Mouse (Mus musculus): ENCODE measurements at regions not wholly inside any gene's neighbourhood (a gene's known extent, or its start where the extent isn't known, plus 50 kb on each side); places are given as distances from the start of the nearest gene placed in this dataset.

DNA sequence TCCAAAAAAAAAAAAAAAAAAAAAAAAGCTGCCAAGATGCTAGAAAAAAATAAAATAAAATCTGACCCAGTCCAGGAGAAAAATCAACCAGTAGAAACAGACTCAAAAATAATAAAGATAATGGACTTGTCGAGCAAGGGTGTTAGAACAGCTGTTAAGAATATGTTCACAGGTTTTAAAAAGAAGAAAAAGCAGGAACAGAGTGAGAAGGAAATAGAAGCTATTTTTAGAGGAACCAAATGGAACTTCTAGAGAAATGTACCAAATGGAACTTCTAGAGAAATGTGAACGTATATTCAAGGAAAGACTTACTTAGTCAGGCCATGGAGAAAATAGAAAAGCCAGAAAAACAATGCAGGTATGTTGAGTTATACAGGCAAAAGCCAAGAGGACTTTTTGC is 662.4 kb upstream of the Jmjd1c start:
- no peak overlapping the region for H3K27ac ChIP-seq
- H3K27me3 ChIP-seq (replicated peaks) = no peaks in the 10 kb centered on the region
- H3K4me3 ChIP-seq (replicated peaks) = no peak overlapping the region
- no peak for ATAC-seq
- H3K4me1 ChIP-seq (replicated peaks) = no peaks in the 10 kb centered on the region
- no peaks in the 10 kb centered on the region for H3K9me3 ChIP-seq
- no peaks in the 10 kb centered on the region for H3K36me3 ChIP-seq
- 79% methylated on average over 2 of the region's 2 CpGs for WGBS
- no peak overlapping the region for H3K4me2 ChIP-seq (replicated peaks)
- H3K9ac ChIP-seq = no peak overlapping the region

DNA sequence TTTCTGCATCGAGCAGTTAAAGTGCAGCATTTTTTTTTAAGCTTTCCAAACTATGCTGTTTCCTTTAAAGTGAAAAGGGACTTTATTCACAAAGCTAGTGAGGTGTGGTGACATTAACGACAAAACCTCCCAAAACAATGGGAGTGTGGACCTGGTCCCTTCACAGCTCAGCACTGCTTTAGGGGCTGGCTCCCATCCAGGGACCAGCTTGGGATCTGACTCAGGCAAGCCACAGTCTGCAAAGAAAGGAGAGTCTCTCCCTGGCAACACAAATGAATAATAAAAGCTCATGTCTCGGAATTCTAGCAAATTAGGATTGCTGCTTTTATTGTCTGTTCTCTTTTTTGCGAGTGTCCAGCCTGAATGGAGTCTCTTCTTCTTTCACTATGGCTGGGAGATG is 625.2 kb upstream of the Jmjd1c start:
- WGBS = 74% methylated on average over 4 of the region's 4 CpGs
- Histone ChIP-seq H3K4me3 (replicated peaks) (no peak overlapping the region), H3K9me3 (no peaks in the 10 kb centered on the region), H3K4me1 (replicated peaks) (no peaks in the 10 kb centered on the region), H3K9ac (no peak overlapping the region), H3K27ac (no peak overlapping the region), H3K4me2 (replicated peaks) (no peak overlapping the region), H3K27me3 (replicated peaks) (no peaks in the 10 kb centered on the region), H3K36me3 (no peaks in the 10 kb centered on the region)
- no peak for ATAC-seq

GRCm38 (mm10) chr10:66472038-66472437 is 623.9 kb upstream of the Jmjd1c start:
- WGBS = 75% methylated on average over 4 of the region's 4 CpGs

DNA sequence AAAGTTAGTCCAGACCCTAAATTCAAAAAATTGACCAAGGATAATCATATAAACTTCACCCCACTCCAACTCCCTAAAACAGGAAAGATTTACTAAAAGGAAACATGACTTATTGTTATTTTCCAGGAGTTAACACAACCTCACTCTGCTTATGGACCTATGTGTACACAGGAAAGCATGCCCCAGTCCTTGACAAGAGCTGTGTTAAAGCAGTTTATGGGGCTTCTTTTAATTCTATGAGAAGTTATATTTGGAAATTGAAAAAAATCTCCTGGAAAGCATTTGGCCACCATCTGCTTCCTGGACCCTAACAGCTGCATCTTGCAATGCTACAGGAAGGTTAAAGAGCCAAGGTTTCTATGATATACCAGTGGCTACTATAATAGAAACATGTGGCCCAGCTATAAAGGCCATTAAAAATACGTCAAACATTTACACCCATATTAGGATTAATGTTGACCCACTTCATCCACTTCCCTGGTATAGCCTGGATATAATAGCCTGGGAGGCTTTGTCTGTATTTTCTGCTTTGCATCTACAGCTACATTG is 620.7 kb upstream of the Jmjd1c start:
- H3K36me3 ChIP-seq = no peaks in the 10 kb centered on the region
- H3K9me3 ChIP-seq = no peaks in the 10 kb centered on the region
- 37% methylated on average over 1 of the region's 1 CpGs for WGBS
- no peak overlapping the region for H3K4me2 ChIP-seq (replicated peaks)
- no peak for ATAC-seq
- no peaks in the 10 kb centered on the region for H3K27me3 ChIP-seq (replicated peaks)
- no peak overlapping the region for H3K9ac ChIP-seq
- no peak overlapping the region for H3K27ac ChIP-seq
- H3K4me1 ChIP-seq (replicated peaks) = no peaks in the 10 kb centered on the region
- no peak overlapping the region for H3K4me3 ChIP-seq (replicated peaks)

More at GRCm38 (mm10) chr10:66472038-66472437, 623.9 kb upstream of the Jmjd1c start:
- H3K27ac ChIP-seq = no peak overlapping the region
- no peaks in the 10 kb centered on the region for H3K4me1 ChIP-seq (replicated peaks)
- H3K27me3 ChIP-seq (replicated peaks) = no peaks in the 10 kb centered on the region
- H3K9ac ChIP-seq = no peak overlapping the region
- no peak for ATAC-seq
- H3K9me3 ChIP-seq = no peaks in the 10 kb centered on the region
- no peaks in the 10 kb centered on the region for H3K36me3 ChIP-seq
- H3K4me3 ChIP-seq (replicated peaks) = no peak overlapping the region
- no peak overlapping the region for H3K4me2 ChIP-seq (replicated peaks)

DNA sequence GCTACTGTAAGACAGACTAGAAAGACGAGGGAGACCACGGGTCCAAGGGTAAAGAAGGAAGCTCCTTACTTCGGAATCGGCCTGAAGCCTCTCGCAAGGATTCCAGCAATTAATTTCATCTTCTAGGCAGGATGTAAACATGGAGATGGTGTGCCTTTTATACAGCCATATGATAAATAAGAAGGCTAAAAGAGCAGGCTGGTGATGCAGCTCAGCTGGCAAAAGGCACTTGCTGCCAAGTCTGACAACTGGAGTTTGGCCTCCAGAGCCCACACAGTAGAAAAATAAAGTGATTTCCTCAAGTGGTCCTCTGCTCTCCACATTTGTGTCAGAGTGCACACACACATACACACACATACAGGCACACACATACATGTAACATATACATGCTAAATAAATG is 605.1 kb upstream of the Jmjd1c start:
- H3K27me3 ChIP-seq (replicated peaks) = no peaks in the 10 kb centered on the region
- H3K4me2 ChIP-seq (replicated peaks) = no peak overlapping the region
- H3K36me3 ChIP-seq = no peaks in the 10 kb centered on the region
- H3K4me1 ChIP-seq (replicated peaks) = no peaks in the 10 kb centered on the region
- 35% methylated on average over 5 of the region's 5 CpGs for WGBS
- no peak overlapping the region for H3K4me3 ChIP-seq (replicated peaks)
- no peak for ATAC-seq
- no peak overlapping the region for H3K9ac ChIP-seq
- no peaks in the 10 kb centered on the region for H3K9me3 ChIP-seq
- no peak overlapping the region for H3K27ac ChIP-seq

DNA sequence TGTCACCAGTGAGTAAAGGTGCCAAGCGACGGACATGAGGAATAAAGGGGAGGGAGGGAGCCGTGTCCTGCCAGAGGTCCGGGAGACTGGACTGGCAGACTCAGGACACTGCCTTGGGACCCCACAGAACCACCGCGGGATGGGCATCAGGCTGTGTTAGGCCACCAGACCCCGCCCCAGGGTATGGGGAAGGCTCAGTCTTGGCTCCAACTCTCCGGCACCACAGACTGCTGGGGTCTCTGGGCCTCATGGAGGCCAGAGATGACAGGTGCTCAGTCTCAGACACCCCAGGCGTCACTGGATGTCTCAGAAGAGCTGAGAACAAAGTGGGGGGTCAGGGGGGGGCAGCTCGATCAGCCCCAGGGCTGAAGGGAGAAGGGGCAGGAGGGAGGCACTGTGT is 604.1 kb upstream of the Jmjd1c start:
- Histone ChIP-seq H3K27me3 (replicated peaks) (no peaks in the 10 kb centered on the region), H3K27ac (no peak overlapping the region), H3K4me2 (replicated peaks) (no peak overlapping the region), H3K36me3 (no peaks in the 10 kb centered on the region), H3K9me3 (no peaks in the 10 kb centered on the region), H3K9ac (no peak overlapping the region), H3K4me3 (replicated peaks) (no peak overlapping the region), H3K4me1 (replicated peaks) (no peaks in the 10 kb centered on the region)
- WGBS = 66% methylated on average over 10 of the region's 10 CpGs
- ATAC-seq = no peak

DNA sequence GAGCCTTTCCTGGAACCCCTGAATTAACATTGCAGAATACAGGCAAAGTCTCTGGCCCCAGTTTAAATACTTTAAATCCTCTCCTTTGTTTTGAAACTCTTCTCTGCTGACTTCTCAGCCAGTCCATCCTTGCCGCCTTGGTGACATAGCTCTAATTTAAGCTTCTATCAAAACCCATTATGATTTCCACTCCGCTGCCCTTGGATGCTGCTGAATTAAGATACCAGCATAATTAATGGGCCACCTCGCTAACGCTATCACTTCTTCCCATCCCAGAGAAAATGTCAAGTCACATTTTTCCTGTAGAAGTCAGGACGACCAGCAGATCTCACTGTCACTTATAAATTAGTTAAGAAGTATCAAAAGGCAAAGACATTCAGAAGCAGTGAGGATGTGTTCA is 556.1 kb upstream of the Jmjd1c start:
- H3K4me3 ChIP-seq (replicated peaks) = no peak overlapping the region
- ATAC-seq = no peak
- no peak overlapping the region for H3K27ac ChIP-seq
- H3K9me3 ChIP-seq = no peaks in the 10 kb centered on the region
- no peaks in the 10 kb centered on the region for H3K4me1 ChIP-seq (replicated peaks)
- WGBS = 83% methylated on average over 5 of the region's 5 CpGs
- no peak overlapping the region for H3K4me2 ChIP-seq (replicated peaks)
- H3K27me3 ChIP-seq (replicated peaks) = no peaks in the 10 kb centered on the region
- no peaks in the 10 kb centered on the region for H3K36me3 ChIP-seq
- no peak overlapping the region for H3K9ac ChIP-seq

DNA sequence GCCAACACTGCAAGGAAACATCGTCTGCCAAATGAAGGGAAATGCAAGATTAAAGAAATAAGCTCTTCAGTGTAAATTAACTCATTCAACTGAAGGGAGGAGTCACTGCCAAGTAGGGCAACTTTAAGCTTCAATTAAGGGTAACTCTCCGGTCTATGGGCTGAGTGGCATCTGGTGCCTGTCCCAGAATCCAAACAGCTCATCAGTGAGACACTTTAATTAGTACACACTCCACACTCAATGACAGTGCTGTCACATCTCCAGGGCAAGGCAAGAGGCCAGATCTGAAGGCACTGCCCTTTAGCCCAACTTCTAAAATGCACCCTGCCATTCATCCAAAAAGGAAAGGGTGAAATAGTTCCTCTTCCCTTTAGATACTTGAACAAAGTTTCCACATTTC is 549.3 kb upstream of the Jmjd1c start:
- WGBS = 73% methylated on average over 2 of the region's 2 CpGs
- Histone ChIP-seq H3K27ac (no peak overlapping the region), H3K4me1 (replicated peaks) (no peaks in the 10 kb centered on the region), H3K9ac (no peak overlapping the region), H3K4me2 (replicated peaks) (no peak overlapping the region), H3K4me3 (replicated peaks) (no peak overlapping the region), H3K27me3 (replicated peaks) (no peaks in the 10 kb centered on the region), H3K36me3 (no peaks in the 10 kb centered on the region), H3K9me3 (no peaks in the 10 kb centered on the region)
- no peak for ATAC-seq

GRCm38 (mm10) chr10:66547660-66548059 is 548.3 kb upstream of the Jmjd1c start:
- H3K4me2 ChIP-seq (replicated peaks) = no peak overlapping the region
- H3K9ac ChIP-seq = no peak overlapping the region
- no peaks in the 10 kb centered on the region for H3K9me3 ChIP-seq
- no peak for ATAC-seq
- no peaks in the 10 kb centered on the region for H3K4me1 ChIP-seq (replicated peaks)
- 48% methylated on average over 3 of the region's 3 CpGs for WGBS
- no peaks in the 10 kb centered on the region for H3K27me3 ChIP-seq (replicated peaks)
- no peak overlapping the region for H3K27ac ChIP-seq
- no peaks in the 10 kb centered on the region for H3K36me3 ChIP-seq
- H3K4me3 ChIP-seq (replicated peaks) = no peak overlapping the region

DNA sequence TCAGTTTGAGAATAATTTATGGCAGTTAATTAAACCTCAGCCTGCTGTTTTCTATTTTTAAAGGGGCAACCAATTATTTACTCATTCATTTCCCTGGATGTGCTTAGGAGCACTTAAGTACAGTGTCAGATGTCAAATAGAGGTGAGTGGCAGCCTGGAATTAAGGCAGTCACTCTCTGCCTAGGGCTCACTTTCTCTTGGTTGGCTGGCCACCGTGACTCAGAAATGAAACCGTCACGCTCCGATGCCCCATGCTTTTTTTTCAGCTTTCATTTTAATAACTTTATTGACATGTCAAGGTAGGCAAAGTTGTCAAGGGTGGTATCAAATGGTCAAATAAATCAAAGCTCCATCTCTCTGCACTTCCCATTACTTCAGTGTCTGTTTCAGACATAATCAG is 547.9 kb upstream of the Jmjd1c start:
- H3K4me1 ChIP-seq (replicated peaks) = no peaks in the 10 kb centered on the region
- no peak overlapping the region for H3K4me3 ChIP-seq (replicated peaks)
- no peaks in the 10 kb centered on the region for H3K36me3 ChIP-seq
- H3K9ac ChIP-seq = no peak overlapping the region
- no peaks in the 10 kb centered on the region for H3K9me3 ChIP-seq
- H3K27me3 ChIP-seq (replicated peaks) = no peaks in the 10 kb centered on the region
- WGBS = 79% methylated on average over 4 of the region's 4 CpGs
- no peak overlapping the region for H3K4me2 ChIP-seq (replicated peaks)
- H3K27ac ChIP-seq = no peak overlapping the region
- ATAC-seq = no peak

DNA sequence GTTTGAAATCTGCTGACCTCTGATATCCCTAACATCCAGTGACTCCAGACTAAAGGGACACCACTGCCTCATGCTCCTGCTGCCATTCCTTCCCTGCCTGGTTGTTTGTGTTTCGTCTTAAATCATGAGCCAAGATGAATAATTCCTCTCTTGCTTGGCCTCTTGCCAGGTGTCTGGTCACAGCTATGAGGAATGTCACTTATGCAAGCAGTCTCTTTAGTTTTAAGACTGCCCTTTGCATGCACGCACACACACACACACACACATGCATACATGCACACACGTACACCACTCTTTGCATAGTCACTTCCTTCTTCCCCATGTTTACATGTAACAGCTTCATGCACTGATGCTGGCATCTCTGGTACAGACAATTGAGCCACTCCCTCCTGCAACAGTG is 543.0 kb upstream of the Jmjd1c start:
- no peaks in the 10 kb centered on the region for H3K36me3 ChIP-seq
- H3K4me3 ChIP-seq (replicated peaks) = no peak overlapping the region
- WGBS = 41% methylated on average over 3 of the region's 3 CpGs
- H3K27ac ChIP-seq = no peak overlapping the region
- ATAC-seq = no peak
- no peak overlapping the region for H3K4me2 ChIP-seq (replicated peaks)
- no peaks in the 10 kb centered on the region for H3K4me1 ChIP-seq (replicated peaks)
- no peak overlapping the region for H3K9ac ChIP-seq
- H3K9me3 ChIP-seq = no peaks in the 10 kb centered on the region
- no peaks in the 10 kb centered on the region for H3K27me3 ChIP-seq (replicated peaks)

GRCm38 (mm10) chr10:66554259-66554658 is 541.7 kb upstream of the Jmjd1c start:
- Histone ChIP-seq H3K4me1 (replicated peaks) (no peaks in the 10 kb centered on the region), H3K36me3 (no peaks in the 10 kb centered on the region), H3K4me2 (replicated peaks) (no peak overlapping the region), H3K9ac (no peak overlapping the region), H3K27ac (no peak overlapping the region), H3K4me3 (replicated peaks) (no peak overlapping the region), H3K9me3 (no peaks in the 10 kb centered on the region), H3K27me3 (replicated peaks) (no peaks in the 10 kb centered on the region)
- 81% methylated on average over 1 of the region's 1 CpGs for WGBS
- ATAC-seq = no peak

DNA sequence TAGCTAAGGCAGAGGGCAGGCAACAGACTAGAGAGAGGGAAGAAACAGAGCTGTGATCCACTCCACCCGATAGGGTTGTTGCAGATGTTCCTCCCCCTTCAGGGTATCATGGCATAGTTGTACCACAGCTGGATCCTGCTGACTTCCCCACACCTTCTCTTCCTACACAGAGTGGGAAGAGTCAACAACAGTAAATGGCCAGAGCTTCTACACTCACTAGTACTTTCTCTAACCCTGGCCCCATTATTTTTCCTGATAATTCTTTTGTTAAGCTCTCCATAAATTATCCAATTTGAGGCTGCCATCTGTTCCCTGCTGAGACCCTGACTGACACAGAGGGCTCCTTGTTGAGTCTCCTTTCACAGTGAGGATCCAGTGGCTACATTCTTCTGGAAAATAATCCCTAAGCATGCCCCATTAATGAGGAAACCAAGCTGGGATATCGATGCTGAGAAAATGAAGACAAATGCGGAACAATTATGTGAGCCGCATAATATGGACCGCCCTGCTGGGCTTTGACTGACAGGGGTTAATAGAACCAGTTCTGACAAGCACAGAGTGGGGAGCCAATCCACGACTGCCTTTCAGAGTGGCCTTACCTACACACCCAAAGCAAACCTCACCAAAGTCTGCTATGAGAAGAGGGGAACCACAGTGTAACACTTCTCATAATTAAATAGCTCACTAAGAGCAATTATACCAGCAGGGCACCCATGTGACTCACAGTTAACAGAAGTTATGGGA is 537.7 kb upstream of the Jmjd1c start:
- no peaks in the 10 kb centered on the region for H3K9me3 ChIP-seq
- no peaks in the 10 kb centered on the region for H3K36me3 ChIP-seq
- no peak overlapping the region for H3K27ac ChIP-seq
- no peak overlapping the region for H3K9ac ChIP-seq
- H3K4me3 ChIP-seq (replicated peaks) = no peak overlapping the region
- H3K4me1 ChIP-seq (replicated peaks) = no peaks in the 10 kb centered on the region
- H3K4me2 ChIP-seq (replicated peaks) = no peak overlapping the region
- no peaks in the 10 kb centered on the region for H3K27me3 ChIP-seq (replicated peaks)
- no peak for ATAC-seq
- WGBS = 75% methylated on average over 6 of the region's 6 CpGs

Measured in intestine, embryonic 15.5 days (tissue).